9 mouse cellular contexts compared by ENCODE assay signal in the genomic region with DNA sequence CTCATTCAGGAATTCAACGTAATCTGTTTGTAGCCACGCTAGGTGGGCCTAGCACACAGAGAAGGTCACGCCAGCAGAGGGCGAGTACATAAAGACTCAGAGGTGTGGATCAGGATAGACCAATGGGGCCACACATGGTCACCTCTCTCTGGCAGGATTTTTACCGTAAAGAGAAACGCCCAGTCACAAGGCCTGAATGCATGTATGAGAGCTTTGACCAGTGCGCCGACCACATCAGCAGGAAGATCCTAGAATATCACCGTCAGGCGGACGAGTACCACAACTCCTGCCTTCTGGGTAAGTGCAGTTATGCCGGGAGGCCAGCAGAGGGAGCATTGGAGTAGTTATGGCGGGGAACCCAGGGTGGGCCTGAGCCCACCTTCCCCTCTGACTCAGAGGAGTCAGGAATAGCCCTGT. TPM values are rescaled to one million over a fixed set of nuclear protein-coding genes. Genes with fewer than 3 reads are reported as not detected.
DNase-seq lines count a peak whose midpoint lies in the region; ATAC-seq and TF ChIP-seq lines count a peak whose summit lies in the region.
"Had no signal": no experiment of that assay in that cellular context is flagged by ENCODE, and none has a peak within 500 bp of the region (broad histone marks: within the 10 kb centered on the region; RNA-seq: fewer than 3 reads in every experiment).

No protein-coding gene starts in this region.

- TF ChIP-seq EP300 in liver, postnatal 0 days (IDR thresholded peaks at IDR 0.05; ENCODE audit: low read depth), result no peak

- peak; percentile 45 for DNase-seq in WW6 (ENCODE audit: low read depth, low spot score)
- peak; percentile 71 for DNase-seq in embryo, embryonic 9.5 days (ENCODE audit: extremely low spot score)
- peak; percentile 85 for DNase-seq in kidney, postnatal 0 days (ENCODE audit: low spot score)
- peak; percentile 60 for DNase-seq in liver, postnatal 0 days
- peak; percentile 52 for DNase-seq in yolk sac, embryonic 10.5 days (ENCODE audit: low spot score)

- no peaks in the 10 kb centered on the region; the same call in 1 of the 2 replicates for H3K4me1 ChIP-seq in heart, embryonic 12.5 days (replicated peaks)
- no peaks in the 10 kb centered on the region for H3K4me1 ChIP-seq in kidney, postnatal 0 days (replicated peaks; ENCODE audit: insufficient read depth, low read length)
- H3K4me1 ChIP-seq in liver, postnatal 0 days (ENCODE audit: insufficient read depth), result no peaks in the 10 kb centered on the region
- H3K4me1 ChIP-seq: hindbrain, embryonic 15.5 days had no signal

- no peak overlapping the region for H3K27ac ChIP-seq in heart, embryonic 12.5 days (ENCODE audit: poor library complexity, severe bottlenecking)
- no peak overlapping the region for H3K27ac ChIP-seq in kidney, postnatal 0 days
- no peak overlapping the region for H3K27ac ChIP-seq in liver, postnatal 0 days (ENCODE audit: low read depth)
- H3K27ac ChIP-seq: hindbrain, embryonic 15.5 days had no signal

- H3K9ac ChIP-seq in heart, embryonic 12.5 days, result no peak overlapping the region
- no peak overlapping the region for H3K9ac ChIP-seq in kidney, postnatal 0 days (ENCODE audit: low read depth, low read length)
- no peak overlapping the region for H3K9ac ChIP-seq in liver, postnatal 0 days (replicated peaks)
- H3K9ac ChIP-seq: hindbrain, embryonic 15.5 days had no signal

- no peak overlapping the region for H3K4me3 ChIP-seq in heart, embryonic 12.5 days
- no peak overlapping the region for H3K4me3 ChIP-seq in kidney, postnatal 0 days (replicated peaks; ENCODE audit: low read depth, low read length)
- H3K4me3 ChIP-seq in liver, postnatal 0 days (ENCODE audit: low read depth, low read length), result no peak overlapping the region
- H3K4me3 ChIP-seq: hindbrain, embryonic 15.5 days had no signal

- 18% methylated on average over 13 of the region's 13 CpGs for WGBS in heart, embryonic 12.5 days
- 29% methylated on average over 13 of the region's 13 CpGs for WGBS in kidney, postnatal 0 days
- 21% methylated on average over 13 of the region's 13 CpGs for WGBS in liver, postnatal 0 days (ENCODE audit: insufficient replicate concordance)

- H3K9me3 ChIP-seq in heart, embryonic 12.5 days (replicated peaks), result no peaks in the 10 kb centered on the region
- H3K9me3 ChIP-seq in kidney, postnatal 0 days (replicated peaks; ENCODE audit: low read length), result no peaks in the 10 kb centered on the region
- H3K9me3 ChIP-seq in liver, postnatal 0 days (ENCODE audit: low read length), result no peaks in the 10 kb centered on the region
- H3K9me3 ChIP-seq: hindbrain, embryonic 15.5 days had no signal

- ATAC-seq in CD4-positive, CD25-positive, alpha-beta regulatory T cell, adult 4 months, result peak; percentile 57
- ATAC-seq in heart, embryonic 12.5 days (ENCODE audit: insufficient number of reproducible peaks, low FRiP score), result 0 out of 2 replicates have a peak, but pooled peaks have one; percentile 48
- peak; percentile 57; the same call in 1 of the 2 replicates for ATAC-seq in kidney, postnatal 0 days (replicated peaks; ENCODE audit: low FRiP score, low read depth)
- ATAC-seq in liver, postnatal 0 days, result peak; percentile 66
- ATAC-seq in neutrophil, adult 5-6 weeks (ENCODE audit: extremely low read depth, insufficient number of reproducible peaks, low FRiP score, poor library complexity, severe bottlenecking), result peak; percentile 62

- H3K4me2 ChIP-seq in heart, embryonic 12.5 days, result peak overlapping the region; percentile 21
- H3K4me2 ChIP-seq in kidney, postnatal 0 days (ENCODE audit: low read length), result no peak overlapping the region
- peak overlapping the region; percentile 51 for H3K4me2 ChIP-seq in liver, postnatal 0 days (ENCODE audit: low read depth, low read length)
- H3K4me2 ChIP-seq: hindbrain, embryonic 15.5 days had no signal

- no peaks in the 10 kb centered on the region for H3K36me3 ChIP-seq in heart, embryonic 12.5 days
- H3K36me3 ChIP-seq in kidney, postnatal 0 days (ENCODE audit: insufficient read depth, low read length), result no peaks in the 10 kb centered on the region
- no peaks in the 10 kb centered on the region for H3K36me3 ChIP-seq in liver, postnatal 0 days (replicated peaks; ENCODE audit: insufficient read depth, low read length)
- H3K36me3 ChIP-seq: hindbrain, embryonic 15.5 days had no signal

- peak; percentile 82 for TF ChIP-seq CTCF in kidney, postnatal 0 days (IDR thresholded peaks at IDR 0.05; ENCODE audit: low read depth)
- TF ChIP-seq CTCF in liver, postnatal 0 days (IDR thresholded peaks at IDR 0.05; ENCODE audit: low read depth), result peak; percentile 84

- H3K27me3 ChIP-seq in heart, embryonic 12.5 days (replicated peaks), result no peaks in the 10 kb centered on the region
- H3K27me3 ChIP-seq in kidney, postnatal 0 days (ENCODE audit: insufficient read depth, low read length), result no peaks in the 10 kb centered on the region
- no peaks in the 10 kb centered on the region for H3K27me3 ChIP-seq in liver, postnatal 0 days (ENCODE audit: insufficient read depth, low read length)
- H3K27me3 ChIP-seq: hindbrain, embryonic 15.5 days had no signal

RNA-seq across cellular contexts. Expression of a gene that starts 23.5 kb away (rescaled TPM):
- 1 to 10 TPM; 7.2 to 8.9 TPM for polyA plus RNA-seq in CD4-positive, CD25-positive, alpha-beta regulatory T cell, adult 4 months (2017; shearing (Covaris generic))
- 20.9 and 22.3 TPM in 2 replicates for polyA plus RNA-seq in heart, embryonic 12.5 days (2016; fragmentation: Nextera tagmentation; extraction: Ambion mirVana)
- polyA plus RNA-seq in kidney, postnatal 0 days (2015; fragmentation: Nextera tagmentation; extraction: Ambion mirVana), result 22.9 and 25.1 TPM in 2 replicates
- polyA plus RNA-seq in liver, postnatal 0 days (2015; fragmentation: Nextera tagmentation; extraction: Ambion mirVana), result 15.4 and 15.8 TPM in 2 replicates
- 45.1 and 53.4 TPM in 2 replicates for total RNA-seq in neutrophil, adult 5-6 weeks (2017)

RNA-seq across cellular contexts. Expression of a gene that starts 51.5 kb away (rescaled TPM):
- under 1 TPM; 0.13 to 0.16 TPM for polyA plus RNA-seq in CD4-positive, CD25-positive, alpha-beta regulatory T cell, adult 4 months (2017; shearing (Covaris generic))
- 0.15 and 0.18 TPM in 2 replicates for polyA plus RNA-seq in heart, embryonic 12.5 days (2016; fragmentation: Nextera tagmentation; extraction: Ambion mirVana)
- polyA plus RNA-seq in kidney, postnatal 0 days (2015; fragmentation: Nextera tagmentation; extraction: Ambion mirVana), result 0.47 and 0.55 TPM in 2 replicates
- polyA plus RNA-seq in liver, postnatal 0 days (2015; fragmentation: Nextera tagmentation; extraction: Ambion mirVana), result 0.16 and 0.18 TPM in 2 replicates
- total RNA-seq in neutrophil, adult 5-6 weeks (2017), result 0.47 and 0.86 TPM in 2 replicates
